Mouse (Mus musculus) myocyte (in vitro differentiated cells): ENCODE data around the gene Zbed6. TPM values are rescaled to one million over a fixed set of nuclear protein-coding genes. Genes with fewer than 3 reads are reported as not detected.
"Not testable (repeated sequence)": the region's sequence is repeated elsewhere in the genome, so short reads cannot be mapped to it uniquely, and the experiment has no call there.

Experiments
- H3K27me3 ChIP-seq: one replicate; pipeline ENCODE4 v1.6.1; 2011; ENCODE audit not compliant: control insufficient read depth, insufficient read depth, insufficient read length
- H3K36me3 ChIP-seq: one replicate; pipeline ENCODE4 v1.6.1; 2011; ENCODE audit not compliant: control insufficient read depth, insufficient read depth
- H3K4me2 ChIP-seq: one replicate; pipeline ENCODE4 v1.6.1; 2011; ENCODE audit warnings: low read depth, control low read depth
- H3K4me3 ChIP-seq: one replicate; pipeline ENCODE4 v1.5.1; 2011; ENCODE audit warnings: mild to moderate bottlenecking, control low read depth, moderate library complexity
- H3K79me2 ChIP-seq: one replicate; pipeline ENCODE4 v1.6.1; 2011; ENCODE audit not compliant: control insufficient read depth, insufficient read depth
- H3ac ChIP-seq: one replicate; pipeline ENCODE4 v1.6.1; 2011; ENCODE audit not compliant: control insufficient read depth, insufficient read length
- CEBPB ChIP-seq: IDR thresholded peaks from 2 replicates; pipeline ENCODE4 v1.6.1; 2011; ENCODE audit warnings: mild to moderate bottlenecking, moderate library complexity; ENCODE audit not compliant: poor library complexity, insufficient read depth, severe bottlenecking
- E2F4 ChIP-seq: IDR thresholded peaks from one replicate; pipeline ENCODE4 v1.6.1; 2011; ENCODE audit warnings: mild to moderate bottlenecking, control low read depth, moderate library complexity; ENCODE audit not compliant: insufficient read depth
- MAX ChIP-seq: IDR thresholded peaks from one replicate; pipeline ENCODE4 v1.6.1; 2011; ENCODE audit warnings: low read depth, mild to moderate bottlenecking, control low read depth
- MYOD1 ChIP-seq, 3 experiments: IDR thresholded peaks; one replicate each; pipeline ENCODE4 v1.6.1; 2011; ENCODE audit warnings: control low read depth in 2 of 3, low read depth in 2 of 3, mild to moderate bottlenecking in 2 of 3, moderate library complexity in 1 of 3; ENCODE audit not compliant: insufficient read length in 2 of 3, control insufficient read depth in 1 of 3
- MYOG ChIP-seq, 3 experiments: IDR thresholded peaks; one replicate each; pipeline ENCODE4 v1.6.1; 2011; ENCODE audit warnings: control low read depth in 2 of 3, low read depth in 2 of 3, mild to moderate bottlenecking in 2 of 3; ENCODE audit not compliant: insufficient read length in 2 of 3, control insufficient read depth in 1 of 3, insufficient read depth in 1 of 3
- POLR2A ChIP-seq: IDR thresholded peaks from one replicate; pipeline ENCODE4 v1.6.1; 2011; ENCODE audit warnings: low read depth, mild to moderate bottlenecking, control low read depth, moderate library complexity; ENCODE audit not compliant: insufficient read length
- POLR2AphosphoS2 ChIP-seq: IDR thresholded peaks from one replicate; pipeline ENCODE4 v1.6.1; 2011; ENCODE audit warnings: low read depth, control low read depth; ENCODE audit not compliant: insufficient read length
- REST ChIP-seq: IDR thresholded peaks from one replicate; pipeline ENCODE4 v1.6.1; 2011; ENCODE audit warnings: mild to moderate bottlenecking, control low read depth, moderate library complexity; ENCODE audit not compliant: insufficient read depth, insufficient read length
- SRF ChIP-seq: IDR thresholded peaks from one replicate; pipeline ENCODE4 v1.6.1; 2011; ENCODE audit warnings: low read depth; ENCODE audit not compliant: control insufficient read depth, insufficient read length
- TCF12 ChIP-seq: IDR thresholded peaks from one replicate; pipeline ENCODE4 v1.6.1; 2011; ENCODE audit warnings: mild to moderate bottlenecking, control low read depth; ENCODE audit not compliant: poor library complexity, insufficient read depth, severe bottlenecking
- TCF3 ChIP-seq: IDR thresholded peaks from one replicate; pipeline ENCODE4 v1.6.1; 2011; ENCODE audit warnings: low read depth, control low read depth; ENCODE audit not compliant: insufficient read length
- USF1 ChIP-seq: IDR thresholded peaks from one replicate; pipeline ENCODE4 v1.6.1; 2011; ENCODE audit warnings: low read depth, mild to moderate bottlenecking, control low read depth, moderate library complexity
- polyA plus RNA-seq: library from polyadenylated mRNA; unstranded; fragments of >200 nt; fragmentation: generic; extraction: Trizol; gene quantifications from one replicate; pipeline ENCODE4 v1.2.1, GENCODE M21; 2012; ENCODE audit warnings: missing spikeins

Gene Zbed6
- polyA plus RNA-seq, 1 experiment: 3.2 TPM

- no peak for TF ChIP-seq SRF
- TF ChIP-seq TCF12: no peak
- TF ChIP-seq TCF3: no peak
- TF ChIP-seq E2F4: no peak
- TF ChIP-seq CEBPB: no peak
- TF ChIP-seq MAX: no peak
- TF ChIP-seq POLR2A: no peak
- no peak for TF ChIP-seq POLR2AphosphoS2
- no peak for TF ChIP-seq USF1
- no peak for TF ChIP-seq MYOG (IDR thresholded peaks at IDR 0.05; ENCODE audit: control insufficient read depth in 1 of 3, insufficient read depth in 1 of 3, insufficient read length in 2 of 3, low read depth in 2 of 3)
- no peak for TF ChIP-seq MYOD1 (IDR thresholded peaks at IDR 0.05; ENCODE audit: control insufficient read depth in 1 of 3, insufficient read length in 2 of 3, low read depth in 2 of 3)
- TF ChIP-seq REST: no peak
- H3K36me3 ChIP-seq: no peaks in the 10 kb centered on the region
- H3ac ChIP-seq: no peak overlapping the region
- H3K79me2 ChIP-seq: no peaks in the 10 kb centered on the region
- no peak overlapping the region for H3K4me2 ChIP-seq
- H3K4me3 ChIP-seq: no peak overlapping the region
- H3K27me3 ChIP-seq: no peaks in the 10 kb centered on the region
Observed at GRCm38 (mm10) chr1:133670190-133670589, 9.5 kb upstream of the Zbed6 start.

GRCm38 (mm10) chr1:133668618-133669017 lies 7.9 kb upstream of the Zbed6 start:
- Histone ChIP-seq H3K36me3 (no peaks in the 10 kb centered on the region), H3K4me3 (no peak overlapping the region), H3ac (no peak overlapping the region), H3K4me2 (no peak overlapping the region), H3K79me2 (no peaks in the 10 kb centered on the region), H3K27me3 (no peaks in the 10 kb centered on the region)
- TF ChIP-seq POLR2A (no peak), TCF3 (no peak), REST (no peak), CEBPB (no peak)

- H3ac ChIP-seq: no peak overlapping the region
- TF ChIP-seq CEBPB: no peak
- no peak for TF ChIP-seq E2F4
- no peak for TF ChIP-seq MAX
- H3K79me2 ChIP-seq: no peaks in the 10 kb centered on the region
- no peaks in the 10 kb centered on the region for H3K36me3 ChIP-seq
- no peak overlapping the region for H3K4me2 ChIP-seq
- H3K27me3 ChIP-seq: no peaks in the 10 kb centered on the region
- H3K4me3 ChIP-seq: no peak overlapping the region
Observed at GRCm38 (mm10) chr1:133667721-133668120, 7.0 kb upstream of the Zbed6 start.

GRCm38 (mm10) chr1:133665713-133666112 lies 5.0 kb upstream of the Zbed6 start:
- H3ac ChIP-seq, H3K4me2 ChIP-seq, H3K27me3 ChIP-seq, H3K4me3 ChIP-seq, H3K36me3 ChIP-seq, H3K79me2 ChIP-seq: not testable (repeated sequence)

GRCm38 (mm10) chr1:133664203-133664970 lies 3.7 kb upstream of the Zbed6 start:
- Histone ChIP-seq H3K4me2 (no peak overlapping the region), H3K36me3 (no peaks in the 10 kb centered on the region), H3K4me3 (no peak overlapping the region), H3K79me2 (peaks cover 14% of the 10 kb centered on the region), H3ac (no peak overlapping the region), H3K27me3 (no peaks in the 10 kb centered on the region)
- TF ChIP-seq POLR2A: no peak
- TF ChIP-seq USF1: no peak
- no peak for TF ChIP-seq MAX
- TF ChIP-seq MYOD1 (IDR thresholded peaks at IDR 0.05; ENCODE audit: control insufficient read depth in 1 of 3, insufficient read length in 2 of 3, low read depth in 2 of 3): no peak
- TF ChIP-seq TCF12: no peak
- TF ChIP-seq CEBPB: no peak
- no peak for TF ChIP-seq E2F4
- TF ChIP-seq REST: no peak
- TF ChIP-seq SRF: no peak
- TF ChIP-seq MYOG (IDR thresholded peaks at IDR 0.05; ENCODE audit: control insufficient read depth in 1 of 3, insufficient read depth in 1 of 3, insufficient read length in 2 of 3, low read depth in 2 of 3): no peak
- TF ChIP-seq POLR2AphosphoS2: no peak
- TF ChIP-seq TCF3: no peak

- no peak overlapping the region for H3ac ChIP-seq
- H3K36me3 ChIP-seq: peaks cover 6% of the 10 kb centered on the region
- H3K79me2 ChIP-seq: peaks cover 24% of the 10 kb centered on the region
- no peak for TF ChIP-seq USF1
- peak; percentile 7 for TF ChIP-seq SRF
- TF ChIP-seq MYOG (IDR thresholded peaks at IDR 0.05; ENCODE audit: control insufficient read depth in 1 of 3, insufficient read depth in 1 of 3, insufficient read length in 2 of 3, low read depth in 2 of 3): peak in 1 of 3 experiments; percentile 32
- peak in 2 of 3 experiments; percentile 18 to 21 for TF ChIP-seq MYOD1 (IDR thresholded peaks at IDR 0.05; ENCODE audit: control insufficient read depth in 1 of 3, insufficient read length in 2 of 3, low read depth in 2 of 3)
- H3K4me2 ChIP-seq: no peak overlapping the region
- no peaks in the 10 kb centered on the region for H3K27me3 ChIP-seq
- no peak overlapping the region for H3K4me3 ChIP-seq
Observed at GRCm38 (mm10) chr1:133663427-133663826, 2.7 kb upstream of the Zbed6 start.
